8 mouse cellular contexts compared by ENCODE assay signal in genomic region chr2:132575759-132576439, GRCm38 (mm10). TPM values are rescaled to one million over a fixed set of nuclear protein-coding genes. Genes with fewer than 3 reads are reported as not detected.
DNase-seq lines count a peak whose midpoint lies in the region; ATAC-seq and TF ChIP-seq lines count a peak whose summit lies in the region.

No protein-coding gene starts in this region.

- ATAC-seq in embryonic facial prominence, embryonic 15.5 days (ENCODE audit: insufficient number of reproducible peaks, low FRiP score, low TSS enrichment, low read depth), result no peak
- ATAC-seq in heart, postnatal 0 days (ENCODE audit: insufficient read depth, low read depth), result no peak
- ATAC-seq in limb, embryonic 11.5 days (ENCODE audit: insufficient number of reproducible peaks, low FRiP score, low TSS enrichment, low read depth), result no peak
- ATAC-seq in midbrain, embryonic 11.5 days (ENCODE audit: low FRiP score), result no peak

- 68% methylated on average over 11 of the region's 11 CpGs for WGBS in embryonic facial prominence, embryonic 15.5 days
- 48% methylated on average over 11 of the region's 11 CpGs for WGBS in heart, postnatal 0 days
- WGBS in limb, embryonic 11.5 days, result 85% methylated on average over 11 of the region's 11 CpGs
- WGBS in midbrain, embryonic 11.5 days, result 90% methylated on average over 11 of the region's 11 CpGs

- H3K27ac ChIP-seq in embryonic facial prominence, embryonic 15.5 days (replicated peaks), result 0 out of 2 replicates have a peak overlapping the region, but pooled peaks have one; percentile 1
- H3K27ac ChIP-seq in heart, postnatal 0 days (ENCODE audit: low read depth), result peak overlapping the region; percentile 97
- H3K27ac ChIP-seq in limb, embryonic 11.5 days (replicated peaks; ENCODE audit: low read depth, low read length), result no peak overlapping the region
- H3K27ac ChIP-seq in midbrain, embryonic 11.5 days (ENCODE audit: low read depth, low read length), result no peak overlapping the region

- TF ChIP-seq EP300 in heart, postnatal 0 days (IDR thresholded peaks at IDR 0.05; ENCODE audit: low read depth), result no peak

- H3K9ac ChIP-seq in embryonic facial prominence, embryonic 15.5 days, result no peak overlapping the region
- 0 out of 2 replicates have a peak overlapping the region, but pooled peaks have one; percentile 17 for H3K9ac ChIP-seq in heart, postnatal 0 days (replicated peaks; ENCODE audit: low read depth, low read length)
- H3K9ac ChIP-seq in limb, embryonic 11.5 days (ENCODE audit: low read length), result no peak overlapping the region
- no peak overlapping the region for H3K9ac ChIP-seq in midbrain, embryonic 11.5 days (ENCODE audit: low read length)

- intact Hi-C loops in left cerebral cortex, postnatal 36 days (cut with DNase I), result loop anchor here (2.0 to 5.0 kb wide), 2 partner anchors 111 to 126 kb away; partner anchors contain the start of gene Shld1

- peaks cover 7% of the 10 kb centered on the region; the same call in 1 of the 2 replicates for H3K36me3 ChIP-seq in embryonic facial prominence, embryonic 15.5 days
- peaks cover 10% of the 10 kb centered on the region for H3K36me3 ChIP-seq in heart, postnatal 0 days (replicated peaks; ENCODE audit: control insufficient read depth, insufficient read depth, low read length)
- H3K36me3 ChIP-seq in limb, embryonic 11.5 days (ENCODE audit: control insufficient read depth, insufficient read depth, low read length), result no peaks in the 10 kb centered on the region
- H3K36me3 ChIP-seq in midbrain, embryonic 11.5 days (ENCODE audit: control insufficient read depth, insufficient read depth, low read length), result no peaks in the 10 kb centered on the region

- peak; percentile 27 for TF ChIP-seq CTCF in heart, postnatal 0 days (IDR thresholded peaks at IDR 0.05; ENCODE audit: low read depth)

- H3K4me3 ChIP-seq in embryonic facial prominence, embryonic 15.5 days (replicated peaks), result peak overlapping the region; percentile 81
- H3K4me3 ChIP-seq in heart, postnatal 0 days (ENCODE audit: low read depth, low read length), result peak overlapping the region; percentile 67
- H3K4me3 ChIP-seq in limb, embryonic 11.5 days (ENCODE audit: low read depth, low read length), result no peak overlapping the region
- H3K4me3 ChIP-seq in midbrain, embryonic 11.5 days (ENCODE audit: low read depth, low read length), result no peak overlapping the region

- H3K27me3 ChIP-seq in embryonic facial prominence, embryonic 15.5 days, result no peaks in the 10 kb centered on the region
- H3K27me3 ChIP-seq in heart, postnatal 0 days (ENCODE audit: control insufficient read depth, insufficient read depth, low read length), result no peaks in the 10 kb centered on the region
- H3K27me3 ChIP-seq in limb, embryonic 11.5 days (ENCODE audit: control insufficient read depth, insufficient read depth, low read length), result no peaks in the 10 kb centered on the region
- H3K27me3 ChIP-seq in midbrain, embryonic 11.5 days (ENCODE audit: control insufficient read depth, insufficient read depth, low read length), result no peaks in the 10 kb centered on the region

- peak overlapping the region; percentile 27 for H3K4me2 ChIP-seq in embryonic facial prominence, embryonic 15.5 days (replicated peaks)
- peak overlapping the region; percentile 77 for H3K4me2 ChIP-seq in heart, postnatal 0 days (ENCODE audit: low read depth, low read length)
- peak overlapping the region; percentile 15; the same call in 1 of the 2 replicates for H3K4me2 ChIP-seq in limb, embryonic 11.5 days (ENCODE audit: low read depth, severe bottlenecking)
- H3K4me2 ChIP-seq in midbrain, embryonic 11.5 days, result peak overlapping the region; percentile 62

- H3K4me1 ChIP-seq in embryonic facial prominence, embryonic 15.5 days, result peaks cover 19% of the 10 kb centered on the region
- H3K4me1 ChIP-seq in heart, postnatal 0 days (ENCODE audit: control insufficient read depth, insufficient read depth), result peaks cover 21% of the 10 kb centered on the region
- H3K4me1 ChIP-seq in limb, embryonic 11.5 days (ENCODE audit: control insufficient read depth, insufficient read depth, low read length), result no peaks in the 10 kb centered on the region
- H3K4me1 ChIP-seq in midbrain, embryonic 11.5 days (ENCODE audit: control insufficient read depth, insufficient read depth, low read length), result peaks cover 9% of the 10 kb centered on the region; the same call in 1 of the 2 replicates

- peak; percentile 37 to 43 for DNase-seq in right cerebral cortex, postnatal 10 days (ENCODE audit: low spot score in 2 of 2)
- no peak for DNase-seq in right cerebral cortex, postnatal 36 days (ENCODE audit: low spot score in 2 of 2)
- DNase-seq in heart, postnatal 0 days (ENCODE audit: low spot score), result peak; percentile 62
- DNase-seq in limb, embryonic 11.5 days (ENCODE audit: low spot score), result peak; percentile 19
- peak; percentile 78 for DNase-seq in midbrain, embryonic 11.5 days (ENCODE audit: low spot score, missing footprints)
- no peak for DNase-seq in urinary bladder, postnatal 4 days (ENCODE audit: low spot score in 2 of 2)
- no peak for DNase-seq in left cerebral cortex, postnatal 36 days (ENCODE audit: low spot score in 2 of 2)

- no peaks in the 10 kb centered on the region for H3K9me3 ChIP-seq in embryonic facial prominence, embryonic 15.5 days (replicated peaks)
- no peaks in the 10 kb centered on the region for H3K9me3 ChIP-seq in heart, postnatal 0 days (replicated peaks; ENCODE audit: control insufficient read depth, low read length)
- H3K9me3 ChIP-seq in limb, embryonic 11.5 days (ENCODE audit: control insufficient read depth, low read length), result no peaks in the 10 kb centered on the region; the same call in 1 of the 2 replicates
- no peaks in the 10 kb centered on the region; the same call in 1 of the 2 replicates for H3K9me3 ChIP-seq in midbrain, embryonic 11.5 days (ENCODE audit: control insufficient read depth, low read length)

RNA-seq across cellular contexts. Expression of gene Gpcpd1, which starts 11.6 kb away (rescaled TPM):
- polyA plus RNA-seq in embryonic facial prominence, embryonic 15.5 days (2015; fragmentation: Nextera tagmentation; extraction: Ambion mirVana), result 47.3 and 48.3 TPM in 2 replicates
- 26.4 and 37.5 TPM in 2 replicates for total RNA-seq in heart, postnatal 0 days (2014; rRNA removed; ENCODE audit: low replicate concordance)
- polyA plus RNA-seq in heart, postnatal 0 days (2015; fragmentation: Nextera tagmentation; extraction: Ambion mirVana), result 60.5 and 67.9 TPM in 2 replicates
- polyA plus RNA-seq in limb, embryonic 11.5 days (2014; fragmentation: Nextera tagmentation; extraction: Ambion mirVana), result 25.8 and 31.9 TPM in 2 replicates
- polyA plus RNA-seq in midbrain, embryonic 11.5 days (2014; fragmentation: Nextera tagmentation; extraction: Ambion mirVana), result 41.7 and 50.4 TPM in 2 replicates
- 10 to 100 TPM; 92.9 to 94.2 TPM for total RNA-seq in left cerebral cortex, postnatal 36 days (2021)

Comparison
In these comparisons a context has a peak if more than half of its experiments do, and no peak if none do; other contexts are left out.
1. DNase-seq: peak in right cerebral cortex, postnatal 10 days (2 of 2), heart, postnatal 0 days (single experiment), limb, embryonic 11.5 days (single experiment) and midbrain, embryonic 11.5 days (single experiment); none in right cerebral cortex, postnatal 36 days (0 of 2), urinary bladder, postnatal 4 days (0 of 2) and left cerebral cortex, postnatal 36 days (0 of 2).
2. H3K27ac ChIP-seq: peak in embryonic facial prominence, embryonic 15.5 days (single experiment) and heart, postnatal 0 days (single experiment); none in limb, embryonic 11.5 days (single experiment) and midbrain, embryonic 11.5 days (single experiment).
3. H3K4me2 ChIP-seq: peak in every context shown above with its lines; median percentile 77 in heart, postnatal 0 days; 62 in midbrain, embryonic 11.5 days; 27 in embryonic facial prominence, embryonic 15.5 days; 15 in limb, embryonic 11.5 days.
4. H3K4me3 ChIP-seq: peak in embryonic facial prominence, embryonic 15.5 days (single experiment) and heart, postnatal 0 days (single experiment); none in limb, embryonic 11.5 days (single experiment) and midbrain, embryonic 11.5 days (single experiment).